Mouse (Mus musculus) CD4-positive, CD25-positive, alpha-beta regulatory T cell, adult 2 months (primary cell): ENCODE measurements around the gene Frmd8.

Source experiments
- DNase-seq: peaks from one replicate; pipeline ENCODE4 v3.0.0-alpha.2; 2012; ENCODE audit warnings: low read depth, low spot score

Frmd8 gene

DNA sequence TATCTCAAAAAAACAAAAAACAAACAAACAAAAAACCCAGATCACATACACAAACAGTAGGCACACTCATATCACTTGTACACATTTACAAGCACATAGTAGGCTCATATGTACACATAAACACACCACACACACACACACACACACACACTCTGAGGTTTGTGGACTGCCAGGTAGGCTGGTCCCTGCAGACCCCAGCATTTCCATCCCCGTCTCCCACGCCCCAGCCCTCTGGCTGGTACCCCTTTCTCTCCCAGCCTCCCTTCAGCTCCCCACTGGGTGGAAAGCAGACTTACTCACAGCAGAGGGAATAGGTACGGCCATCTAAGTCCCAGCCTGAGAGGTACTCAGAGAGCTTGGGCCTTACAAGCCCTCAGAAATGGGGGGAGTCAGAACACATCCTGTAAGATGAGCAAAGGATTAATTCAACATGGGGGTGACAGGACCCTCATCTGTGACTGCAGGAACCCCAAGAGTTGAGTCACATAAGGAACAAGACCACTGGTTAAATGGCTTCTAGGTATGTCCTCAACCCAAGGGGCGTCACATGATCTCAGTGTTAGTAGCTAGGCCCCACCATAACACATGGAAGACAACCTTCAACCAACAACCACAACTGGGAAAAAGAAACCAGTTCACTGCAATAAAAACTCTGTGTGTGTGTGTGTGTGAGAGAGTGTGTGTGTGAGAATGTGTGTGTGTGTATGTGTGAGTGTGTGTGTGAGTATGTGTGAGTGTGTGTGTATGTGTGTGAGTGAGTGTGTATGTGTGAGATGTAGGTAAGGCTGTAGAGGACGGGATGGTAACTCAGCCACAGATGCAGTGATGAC lies 49.0 kb downstream of the Frmd8 start:
- no peak for DNase-seq

DNA sequence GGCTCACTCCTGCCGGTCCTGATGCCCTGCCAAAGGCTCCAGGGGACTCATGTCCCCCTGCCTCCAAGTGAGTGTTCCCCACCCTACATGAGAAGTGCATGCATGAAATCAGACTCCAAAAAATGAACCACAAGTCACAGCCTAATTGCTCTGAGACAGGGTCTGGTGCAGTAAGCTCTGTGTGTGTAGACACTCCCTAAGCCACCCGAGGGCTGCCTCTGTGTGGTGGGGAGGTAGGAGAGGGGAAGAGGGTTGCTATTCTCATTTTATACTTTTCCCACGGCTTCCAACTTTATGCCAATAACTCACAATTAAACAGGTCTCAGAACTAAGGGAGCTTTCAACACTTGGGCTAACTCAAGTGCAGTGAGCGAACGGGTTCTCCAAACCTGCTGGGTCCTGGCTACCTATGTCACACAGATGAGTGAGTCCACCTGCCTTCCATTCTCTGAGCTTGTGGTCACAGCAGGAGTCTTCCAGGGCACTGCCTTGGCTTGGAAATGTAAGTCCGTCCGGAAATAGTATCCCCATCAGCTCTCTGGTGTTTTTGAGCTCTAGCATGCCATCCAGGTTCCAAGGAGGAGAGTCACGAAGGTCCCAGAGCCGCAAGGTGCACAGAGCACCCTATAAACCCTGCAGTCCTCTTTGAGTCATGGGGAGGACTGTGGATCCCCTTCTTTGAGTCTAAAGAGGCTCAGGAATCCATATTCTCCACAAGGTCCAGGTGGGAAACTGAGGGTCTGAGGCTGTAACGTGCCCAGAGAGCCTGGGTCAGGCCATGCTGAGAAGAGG lies 50.1 kb downstream of the Frmd8 start:
- no peak for DNase-seq

DNA sequence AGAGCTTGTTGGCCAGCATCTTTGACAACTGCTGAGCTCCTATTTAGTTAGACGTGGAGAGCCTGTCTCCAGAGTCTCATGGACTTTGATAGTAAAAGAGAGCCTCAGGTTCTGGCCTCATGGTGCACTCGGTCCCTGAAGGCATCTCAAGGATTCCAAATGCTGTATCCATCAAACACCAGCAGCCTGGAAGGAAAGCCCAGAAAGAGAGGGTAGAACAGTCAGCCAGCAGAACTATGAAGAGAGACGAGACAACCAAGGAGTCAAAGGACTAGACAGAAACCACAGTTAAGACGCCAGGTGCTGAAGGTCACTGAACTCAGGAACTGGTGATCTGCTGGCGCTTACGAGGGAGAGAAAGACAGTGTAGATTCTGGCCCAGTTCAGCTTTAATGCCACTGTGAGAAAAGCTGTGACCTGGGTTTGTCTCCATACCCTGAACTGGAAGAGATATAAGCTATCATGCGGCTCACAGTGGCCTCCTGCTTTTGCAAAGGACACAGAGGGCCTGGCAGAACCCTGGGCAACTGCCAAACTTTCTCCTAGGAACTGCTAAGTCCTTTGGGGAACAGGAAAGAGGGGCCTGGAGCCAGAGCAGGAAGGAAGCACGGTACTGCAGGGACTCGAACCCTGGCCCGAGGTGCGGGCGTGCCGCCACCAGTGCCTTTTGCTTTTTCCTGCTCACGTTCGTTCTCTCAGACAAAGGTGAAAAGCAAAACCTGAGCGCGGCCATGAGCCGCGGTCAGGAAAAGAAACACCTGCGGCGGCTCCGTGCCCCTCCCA lies 50.8 kb downstream of the Frmd8 start:
- no peak for DNase-seq

DNA sequence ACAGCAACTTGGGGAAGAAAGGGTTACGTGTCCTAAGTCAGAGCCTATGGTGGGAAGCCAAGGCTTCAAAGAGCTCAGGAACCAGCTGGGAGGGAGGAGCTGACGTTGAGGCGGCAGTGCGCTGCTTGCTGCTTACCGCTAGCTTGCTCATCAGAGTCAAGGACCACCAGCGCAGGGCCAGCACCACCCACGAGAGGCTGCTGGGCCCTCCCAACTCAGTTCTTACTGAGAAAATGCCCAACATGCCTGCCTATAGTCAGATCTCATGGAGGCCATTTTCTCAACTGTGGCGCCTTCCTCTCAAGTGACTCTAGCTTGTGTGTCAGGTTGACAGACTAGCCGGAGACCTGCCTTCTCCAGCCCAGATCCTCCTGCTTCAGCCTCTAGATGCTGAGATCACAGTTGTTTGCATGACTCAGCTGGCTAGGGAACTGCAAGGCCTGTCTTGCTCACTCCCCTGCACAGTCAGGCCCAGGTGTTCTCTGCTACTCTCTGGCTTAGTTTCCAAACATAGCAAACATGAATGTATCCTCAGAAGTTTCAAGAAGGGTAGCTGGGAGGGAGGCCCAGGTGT lies 51.7 kb downstream of the Frmd8 start:
- peak; percentile 51 for DNase-seq

DNA sequence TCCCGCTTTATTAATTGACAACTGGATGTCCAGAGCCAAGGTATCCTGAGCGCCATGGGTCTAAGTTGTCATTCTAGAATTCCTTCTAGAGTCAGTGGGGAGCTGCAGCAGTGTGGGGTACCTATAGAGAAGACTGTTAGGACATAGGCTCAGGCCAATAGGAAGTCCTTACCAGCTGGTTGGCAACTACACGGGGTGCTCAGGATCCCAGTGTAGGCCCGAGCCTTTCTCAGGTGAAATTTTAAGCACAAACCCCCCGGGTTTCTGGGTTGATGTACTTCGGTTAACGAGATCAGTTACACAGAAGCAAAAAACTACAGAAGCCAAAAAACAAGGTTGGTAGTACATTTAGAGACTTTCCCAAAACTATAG lies 52.3 kb downstream of the Frmd8 start:
- DNase-seq, result no peak

DNA sequence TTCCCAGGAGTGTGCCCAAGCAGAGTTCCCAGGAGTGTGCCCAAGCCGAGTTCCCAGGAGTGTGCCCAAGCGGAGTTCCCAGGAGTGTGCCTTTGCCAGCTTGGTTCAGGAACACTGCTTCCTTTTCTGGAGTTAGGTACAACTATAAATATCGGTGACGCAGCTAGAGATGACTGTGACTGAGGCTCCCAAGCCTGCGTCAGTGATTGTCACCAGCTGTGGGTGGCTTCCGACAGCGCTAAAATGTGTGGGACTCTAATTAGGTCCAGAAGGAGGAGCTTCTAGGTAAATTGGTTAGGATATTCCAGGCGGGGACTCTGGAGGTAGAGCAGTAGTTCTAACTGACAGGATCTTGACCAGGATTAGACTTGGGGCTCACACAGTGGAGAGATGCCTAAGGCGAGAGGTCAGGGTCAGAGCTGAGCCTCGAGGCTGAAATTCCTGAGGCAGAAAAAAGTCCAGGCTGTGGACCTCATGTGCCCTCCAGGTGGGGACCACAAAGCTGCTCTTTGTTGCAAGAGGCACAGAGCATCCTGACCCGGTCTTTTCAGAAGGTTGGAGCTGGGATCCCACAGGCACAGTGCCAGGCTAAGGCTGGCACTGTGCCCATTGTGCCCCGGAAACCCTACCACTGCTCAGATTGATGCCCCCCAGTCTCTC lies 52.8 kb downstream of the Frmd8 start:
- DNase-seq, result no peak

DNA sequence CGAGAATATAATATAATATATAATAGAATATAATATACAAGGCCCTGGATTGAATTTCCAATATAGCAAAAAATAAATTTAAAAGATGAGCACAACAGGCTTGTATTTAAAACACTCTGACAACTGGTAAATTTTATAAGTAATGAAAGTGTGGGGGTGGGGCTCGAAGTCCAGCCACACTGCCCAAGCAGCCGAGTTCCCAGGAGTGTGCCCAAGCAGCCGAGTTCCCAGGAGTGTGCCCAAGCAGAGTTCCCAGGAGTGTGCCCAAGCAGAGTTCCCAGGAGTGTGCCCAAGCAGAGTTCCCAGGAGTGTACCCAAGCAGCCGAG lies 53.3 kb downstream of the Frmd8 start:
- no peak for DNase-seq

DNA sequence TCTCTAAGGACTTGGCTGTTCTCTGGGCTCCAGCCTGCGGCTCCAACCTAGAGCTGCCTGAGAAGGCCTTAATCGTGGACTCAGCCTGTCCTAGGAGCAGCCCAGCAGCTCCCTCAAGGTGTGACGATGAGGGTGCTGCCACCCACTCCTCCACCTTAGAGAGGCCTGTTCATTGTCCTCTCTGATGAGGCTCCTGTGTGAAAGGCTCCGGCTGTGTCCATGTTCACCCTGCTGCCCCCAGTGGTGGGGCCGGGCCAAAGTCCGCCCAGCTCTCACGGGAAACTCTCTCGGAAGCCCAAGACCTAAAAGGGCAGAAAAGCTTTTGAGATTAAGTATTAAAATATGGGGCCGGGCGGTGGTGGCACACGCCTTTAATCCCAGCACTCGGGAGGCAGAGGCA lies 55.5 kb downstream of the Frmd8 start:
- no peak for DNase-seq

DNA sequence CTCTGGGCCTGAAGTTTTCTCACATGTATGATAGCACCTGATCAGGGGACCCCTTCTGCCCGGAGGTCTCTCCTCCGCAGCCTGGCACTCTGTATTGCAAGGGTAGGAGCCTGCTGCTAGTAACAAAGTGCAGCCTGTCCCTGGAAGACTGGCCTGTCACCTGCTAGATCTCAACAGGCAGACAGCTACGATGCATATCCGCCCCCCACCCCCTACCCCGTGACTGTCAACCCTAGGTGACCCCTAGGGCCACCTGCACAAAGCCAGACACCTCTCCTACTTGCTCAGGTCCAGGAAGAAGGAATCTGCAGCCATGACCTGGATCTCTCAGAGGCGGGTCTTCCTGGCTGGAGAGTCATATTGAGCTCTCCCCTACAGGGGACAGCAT lies 56.5 kb downstream of the Frmd8 start:
- no peak for DNase-seq

DNA sequence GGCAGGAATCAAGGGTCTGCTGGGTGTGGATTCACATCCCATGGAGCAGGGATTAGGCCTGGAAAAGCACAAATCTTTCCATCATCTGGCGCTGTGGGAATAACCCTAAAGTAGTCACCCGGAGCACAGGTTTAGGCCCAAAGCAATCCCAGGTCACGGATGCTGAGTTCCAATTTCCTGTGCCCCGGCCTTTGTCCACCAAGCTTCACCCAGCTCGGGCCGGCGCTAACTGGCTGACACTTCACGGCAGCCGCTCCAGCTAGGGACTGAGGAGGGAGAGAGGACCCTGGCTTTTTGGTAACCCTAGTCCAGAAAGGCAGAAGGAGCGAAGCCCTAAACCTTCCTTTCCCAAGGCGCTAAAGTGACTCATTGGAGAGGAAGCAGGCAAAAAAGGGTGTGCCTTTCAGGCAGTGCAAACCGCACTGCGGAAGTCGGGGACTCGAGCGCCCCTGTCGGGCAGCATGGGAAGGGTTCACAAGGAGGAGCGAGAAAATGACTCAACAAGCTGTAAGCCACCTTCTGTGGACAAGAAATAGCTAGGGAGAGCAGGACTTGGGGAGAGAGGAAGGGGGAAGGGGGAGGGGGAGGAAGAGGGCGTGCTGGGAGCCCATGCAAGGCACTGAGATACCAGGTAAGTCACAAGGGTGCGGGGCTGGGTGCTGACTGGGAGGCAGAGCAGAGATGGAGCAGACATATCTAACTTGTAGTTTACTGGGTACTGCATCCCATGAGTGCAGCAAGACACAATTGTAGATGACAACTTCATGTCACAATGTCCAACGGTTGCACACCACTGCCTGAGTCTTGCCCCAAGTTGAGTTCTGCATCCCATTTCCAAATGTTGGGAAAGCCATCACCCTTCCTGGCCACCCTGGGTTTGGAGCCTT lies 57.1 kb downstream of the Frmd8 start:
- peak; percentile 93 for DNase-seq

DNA sequence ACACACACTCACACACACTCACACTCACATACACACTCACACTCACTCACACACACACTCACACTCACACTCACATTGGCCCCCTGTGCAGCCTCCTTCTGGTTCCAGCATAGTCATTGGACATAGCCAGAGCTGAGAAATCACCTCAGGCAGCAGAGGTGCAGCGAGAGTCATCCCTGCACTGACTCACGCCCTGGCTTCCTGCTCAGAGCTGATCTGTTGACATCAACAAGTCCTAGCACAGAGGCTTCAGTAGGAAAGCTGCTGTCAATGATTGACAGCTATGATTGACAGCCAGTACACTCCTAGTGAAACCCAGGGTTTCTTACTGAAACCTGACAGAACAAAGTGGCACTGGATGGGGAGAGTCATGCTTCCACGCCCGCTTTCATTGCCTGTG lies 59.1 kb downstream of the Frmd8 start:
- peak; percentile 90 for DNase-seq

DNA sequence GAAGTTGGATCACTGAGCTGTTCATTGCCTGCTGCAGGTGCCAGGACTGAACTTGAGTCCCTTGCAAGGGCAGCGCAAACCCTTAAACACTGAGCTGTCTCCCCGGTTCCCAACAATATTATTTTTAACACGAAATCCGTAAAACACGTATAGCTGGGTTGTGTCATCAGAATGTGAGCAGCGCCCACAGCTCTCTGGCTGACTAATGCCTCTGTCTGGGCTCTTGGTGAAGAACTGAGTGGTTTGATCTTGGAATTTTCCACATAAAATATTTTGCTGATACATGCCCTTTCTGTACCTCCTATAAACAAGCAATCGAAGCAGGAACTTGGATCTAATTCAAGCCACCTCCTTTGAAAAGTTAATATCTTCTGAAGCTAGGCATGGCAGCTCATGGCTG lies 60.1 kb downstream of the Frmd8 start:
- no peak for DNase-seq

DNA sequence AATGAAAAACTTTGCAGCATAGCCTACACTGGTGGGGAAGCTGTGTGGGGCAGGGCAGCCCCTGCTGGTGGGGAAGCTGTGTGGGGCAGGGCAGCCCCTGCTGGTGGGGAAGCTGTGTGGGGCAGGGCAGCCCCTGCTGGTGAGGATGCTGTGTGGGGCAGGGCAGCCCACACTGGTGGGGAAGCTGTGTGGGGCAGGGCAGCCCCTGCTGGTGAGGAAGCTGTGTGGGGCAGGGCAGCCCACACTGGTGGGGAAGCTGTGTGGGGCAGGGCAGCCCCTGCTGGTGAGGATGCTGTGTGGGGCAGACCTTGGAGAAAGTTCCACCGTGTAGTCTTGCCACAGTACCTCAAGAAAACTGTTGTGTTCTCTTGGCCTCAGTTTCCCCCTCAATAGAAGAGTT lies 61.0 kb downstream of the Frmd8 start:
- DNase-seq, result peak; percentile 35

DNA sequence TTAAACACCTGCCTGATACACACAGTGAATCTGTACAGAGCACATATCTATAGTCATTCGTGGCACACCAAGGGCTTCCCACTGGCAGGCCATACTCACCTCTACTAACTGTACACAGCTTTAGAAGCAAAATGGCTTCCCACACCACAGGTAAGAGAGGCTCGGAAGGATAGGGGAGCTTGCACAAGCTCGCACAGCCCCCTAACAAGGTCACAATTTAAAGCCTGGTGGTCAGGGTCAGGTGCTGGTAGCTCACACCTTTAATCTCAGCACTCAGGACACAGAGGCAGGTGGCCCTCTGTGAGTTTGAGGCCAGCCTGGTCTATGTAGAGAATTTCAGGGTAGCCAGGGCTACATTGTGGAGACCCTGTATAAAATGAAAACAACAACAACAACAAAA lies 61.5 kb downstream of the Frmd8 start:
- DNase-seq, result no peak

DNA sequence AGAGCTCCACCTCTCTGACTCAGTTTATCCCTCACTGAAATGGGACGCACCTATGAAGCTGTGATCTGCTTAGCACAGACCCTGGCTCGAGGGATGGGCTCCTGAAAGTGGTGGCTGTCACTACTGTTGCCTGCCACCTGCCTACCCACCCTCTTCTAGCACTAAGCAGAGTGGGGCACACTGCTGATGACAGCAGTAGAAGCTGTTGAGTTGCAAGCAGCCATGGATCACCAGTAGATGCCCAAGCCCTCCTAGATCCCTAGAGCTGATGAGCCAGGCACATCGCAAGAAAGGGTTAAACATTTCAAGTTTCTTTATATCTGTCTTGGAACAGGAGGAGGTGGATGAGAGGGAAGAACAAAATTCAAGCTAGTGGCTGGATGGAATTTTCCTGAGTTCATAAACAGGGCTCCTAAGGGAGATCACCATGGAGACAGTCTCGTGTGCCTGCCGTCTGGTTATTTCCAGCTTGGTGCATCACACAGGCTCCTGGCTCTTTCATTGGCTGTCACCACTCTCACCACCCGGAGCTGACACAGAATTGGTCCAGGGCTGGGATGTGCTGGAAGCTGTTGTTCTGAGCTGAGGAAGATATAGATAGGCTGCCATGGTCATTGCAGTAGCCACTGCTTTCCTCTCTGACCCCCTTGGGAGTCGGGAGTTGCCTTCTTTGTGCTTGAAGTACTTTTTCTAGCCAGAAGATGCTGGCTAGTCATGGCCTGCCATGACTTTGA lies 63.1 kb downstream of the Frmd8 start:
- no peak for DNase-seq

DNA sequence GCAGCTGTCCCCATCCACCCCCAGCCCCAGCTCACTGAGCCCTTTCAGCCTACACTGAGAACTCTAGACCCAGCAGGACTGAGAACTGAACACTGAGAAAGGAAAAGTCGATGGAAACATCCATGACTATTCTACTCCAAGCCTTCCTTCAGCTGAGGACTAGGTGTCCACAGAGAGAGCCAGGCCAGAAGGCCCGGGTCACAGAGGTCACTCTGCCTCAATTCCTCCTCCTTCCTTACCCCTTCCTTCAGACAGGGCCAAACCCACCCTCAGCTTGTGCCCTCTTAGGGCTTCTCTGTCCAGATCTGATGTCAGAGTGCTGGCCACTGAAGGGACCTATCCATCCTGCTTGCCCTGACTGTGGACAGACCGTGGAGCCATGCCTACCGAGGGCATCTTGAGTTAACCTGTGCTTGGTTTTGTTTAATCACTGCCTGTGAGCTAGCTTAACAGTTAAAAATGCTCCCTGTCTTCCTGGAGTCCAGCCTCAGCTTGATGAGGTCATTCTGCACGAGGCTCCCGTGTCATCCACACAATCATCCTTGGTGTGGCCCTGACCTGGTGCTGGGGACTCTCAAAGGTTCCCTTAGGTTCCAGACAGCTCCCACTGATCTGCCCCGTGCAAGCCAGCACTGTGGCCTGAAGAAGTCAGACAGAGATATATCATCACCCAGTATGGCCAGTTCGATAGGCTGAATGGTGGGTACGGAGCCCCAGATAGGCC lies 64.1 kb downstream of the Frmd8 start:
- no peak for DNase-seq

DNA sequence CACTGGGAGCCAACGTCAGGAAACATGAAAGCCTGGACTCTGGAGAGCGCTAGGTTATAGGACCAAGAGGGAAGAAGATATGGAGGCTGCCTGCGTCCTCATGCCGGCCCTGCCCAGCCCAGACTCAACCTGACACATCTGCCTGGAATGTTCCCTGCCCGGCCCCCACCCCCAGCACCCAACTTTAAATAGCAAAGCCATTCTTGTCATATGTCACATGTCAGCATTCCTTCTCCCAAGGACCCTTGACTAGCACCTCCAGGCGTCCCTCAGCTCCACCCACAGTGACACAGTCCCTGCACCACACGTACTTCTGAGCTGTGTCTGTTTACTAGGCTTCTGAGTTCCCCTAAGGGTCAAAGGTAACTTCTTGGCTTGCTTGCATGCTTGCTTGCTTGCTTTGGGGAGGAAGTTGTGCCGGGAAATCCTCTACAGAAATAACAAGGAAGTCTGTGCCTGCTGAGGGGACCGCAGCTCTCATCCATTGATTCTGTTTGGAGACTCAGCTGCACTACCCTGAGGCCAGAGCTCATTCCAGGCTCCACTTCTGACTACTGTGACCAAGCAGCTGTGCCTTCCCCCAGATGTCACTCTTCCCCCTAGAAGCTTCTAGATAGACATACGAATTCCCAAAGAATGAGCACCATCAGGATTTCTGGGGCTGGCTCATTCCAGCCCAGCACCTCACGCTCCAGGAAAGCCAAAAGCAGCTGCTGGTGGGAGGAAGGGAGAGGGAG lies 64.8 kb downstream of the Frmd8 start:
- DNase-seq, result no peak

DNA sequence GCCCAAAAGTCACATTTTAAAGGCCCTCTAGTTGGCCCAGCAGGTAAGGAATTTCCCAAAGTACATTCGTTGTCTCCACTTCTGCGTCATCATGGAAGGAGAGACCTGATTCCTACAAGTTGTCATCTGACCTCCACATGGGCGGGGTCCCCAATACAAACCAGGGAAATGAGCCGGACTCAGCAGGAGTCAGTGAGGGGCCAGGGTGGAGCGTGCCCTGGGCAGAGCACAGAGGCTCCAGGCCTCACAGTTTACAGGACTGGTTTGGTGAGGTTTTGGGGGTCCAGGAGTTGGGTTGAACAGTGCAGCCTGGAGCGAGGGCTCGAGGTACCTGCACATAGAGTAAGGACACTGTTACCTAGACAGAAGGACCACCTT lies 65.4 kb downstream of the Frmd8 start:
- DNase-seq, result no peak
